Mouse (Mus musculus) liver, postnatal 0 days (tissue): Measurements from ENCODE around the gene Dlg2. TPM values are rescaled to one million over a fixed set of nuclear protein-coding genes. Genes with fewer than 3 reads are reported as not detected.

Experiments used
- ATAC-seq: fragments of 200-750 bp; cut with Nextera tagmentation; 2 replicates; pipeline ENCODE4 v1.8.0; 2017; ENCODE audit warnings: mild to moderate bottlenecking, moderate library complexity
- DNase-seq: peaks from one replicate; pipeline ENCODE4 v3.0.0-alpha.2; 2016
- H3K27ac ChIP-seq: fragments of 300-500 bp; sonication (generic); 2 replicates; pipeline ENCODE4 v1.5.1; 2014; ENCODE audit warnings: antibody characterized with exemption, moderate library complexity, mild to moderate bottlenecking, low read depth
- H3K27me3 ChIP-seq: fragments of 300-500 bp; sonication (generic); 2 replicates; pipeline ENCODE4 v1.6.1; 2014; ENCODE audit warnings: low read length, control low read depth, mixed read lengths; ENCODE audit not compliant: insufficient read depth
- H3K36me3 ChIP-seq: fragments of 300-500 bp; sonication (generic); replicated peaks from 2 replicates; pipeline ENCODE4 v1.6.1; 2014; ENCODE audit warnings: mild to moderate bottlenecking, control low read depth, low read length, moderate library complexity, mixed read lengths; ENCODE audit not compliant: insufficient read depth
- H3K4me1 ChIP-seq: fragments of 300-500 bp; sonication (generic); 2 replicates; pipeline ENCODE4 v1.6.1; 2014; ENCODE audit warnings: antibody characterized with exemption, mild to moderate bottlenecking, control low read depth; ENCODE audit not compliant: insufficient read depth
- H3K4me2 ChIP-seq: fragments of 300-500 bp; sonication (generic); 2 replicates; pipeline ENCODE4 v1.6.1; 2014; ENCODE audit warnings: low read depth, mild to moderate bottlenecking, low read length, moderate library complexity, mixed read lengths
- H3K4me3 ChIP-seq: fragments of 300-500 bp; sonication (generic); 2 replicates; pipeline ENCODE4 v1.5.1; 2014; ENCODE audit warnings: low read depth, low read length
- H3K9ac ChIP-seq: fragments of 300-500 bp; sonication (generic); replicated peaks from 2 replicates; pipeline ENCODE4 v1.6.1; 2014; ENCODE audit warnings: mild to moderate bottlenecking, moderate library complexity
- H3K9me3 ChIP-seq: fragments of 300-500 bp; sonication (generic); 2 replicates; pipeline ENCODE4 v1.6.1; 2016; ENCODE audit warnings: mild to moderate bottlenecking, control low read depth, low read length, mixed read lengths
- CTCF ChIP-seq: sonication (generic); IDR thresholded peaks from 2 replicates; pipeline ENCODE4 v1.5.1; 2016; ENCODE audit warnings: antibody characterized with exemption, low read depth
- EP300 ChIP-seq: IDR thresholded peaks from 2 replicates; pipeline ENCODE4 v1.6.1; 2016; ENCODE audit warnings: antibody characterized with exemption, low read depth, mild to moderate bottlenecking
- WGBS: fragments of 180-500 bp; shearing (Covaris S2); extraction: QIAGEN DNeasy Blood & Tissue Kit; methylation state at CpG from one replicate; pipeline ENCODE4 v1.1.7; 2014; ENCODE audit not compliant: insufficient replicate concordance; 5-methylcytosine and 5-hydroxymethylcytosine counted together
- polyA plus RNA-seq: library from polyadenylated mRNA; unstranded; fragments of >200 nt; fragmentation: Nextera tagmentation; extraction: Ambion mirVana; gene quantifications from 2 replicates; pipeline ENCODE4 v1.2.1, GENCODE M21; 2015

Dlg2 gene
- polyA plus RNA-seq, 1 experiment from 2014 or later = 0.41 TPM

- no peak for TF ChIP-seq EP300
- TF ChIP-seq CTCF = no peak
- Histone ChIP-seq H3K4me3 (no peak overlapping the region), H3K27ac (no peak overlapping the region), H3K36me3 (no peaks in the 10 kb centered on the region), H3K9me3 (no peaks in the 10 kb centered on the region), H3K4me2 (no peak overlapping the region), H3K9ac (no peak overlapping the region), H3K27me3 (no peaks in the 10 kb centered on the region), H3K4me1 (no peaks in the 10 kb centered on the region)
- no peak for DNase-seq
- WGBS = 47% methylated on average over 4 of the region's 4 CpGs
- ATAC-seq = peak; percentile 51
Measured at GRCm38 (mm10) chr7:92442082-92442481, 1965.6 kb downstream of the Dlg2 start.

GRCm38 (mm10) chr7:92447938-92448337 is 1971.5 kb downstream of the Dlg2 start:
- H3K4me1 ChIP-seq = no peaks in the 10 kb centered on the region
- no peak for TF ChIP-seq EP300
- TF ChIP-seq CTCF = no peak
- ATAC-seq (no peak), DNase-seq (no peak)
- no peaks in the 10 kb centered on the region for H3K9me3 ChIP-seq
- no peaks in the 10 kb centered on the region for H3K27me3 ChIP-seq
- H3K4me3 ChIP-seq = no peak overlapping the region
- 77% methylated on average over 6 of the region's 6 CpGs for WGBS
- no peaks in the 10 kb centered on the region for H3K36me3 ChIP-seq
- H3K27ac ChIP-seq = no peak overlapping the region
- no peak overlapping the region for H3K4me2 ChIP-seq
- no peak overlapping the region for H3K9ac ChIP-seq

DNA sequence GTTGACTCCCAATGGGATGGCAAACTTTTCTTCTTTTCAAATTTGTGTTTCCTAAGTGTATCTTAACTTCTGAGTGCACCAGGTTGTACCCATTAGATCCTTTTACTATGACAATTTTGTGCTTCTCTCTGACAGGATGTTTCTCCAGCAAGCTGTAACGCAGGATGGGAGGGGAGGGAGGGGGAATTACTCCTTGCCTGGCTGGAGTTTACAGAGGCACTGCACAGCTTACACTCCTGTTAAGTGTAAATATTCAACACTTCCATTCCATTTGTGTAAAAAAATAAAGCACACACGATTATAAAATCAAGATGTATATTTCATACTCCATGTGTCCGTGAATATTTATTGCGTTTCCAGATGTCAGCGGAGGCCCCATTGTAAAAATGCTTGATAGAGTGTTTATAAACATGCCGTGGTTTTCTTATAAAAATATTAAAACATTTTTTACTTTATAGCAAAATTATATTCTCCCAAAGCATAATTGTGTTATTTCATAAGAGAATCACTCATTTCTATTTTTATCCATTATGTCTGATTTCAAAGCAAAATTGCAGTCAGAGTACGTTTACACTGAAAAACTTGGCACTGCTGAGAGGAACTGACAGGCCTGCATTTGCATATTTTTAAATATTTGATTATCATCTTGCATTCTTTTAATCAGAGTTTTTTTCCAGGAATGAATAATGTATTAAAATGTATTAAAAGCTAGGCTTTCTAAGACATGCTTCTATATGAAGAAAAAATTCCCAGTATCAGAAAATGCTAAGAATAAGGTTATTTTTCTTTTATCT is 1972.5 kb downstream of the Dlg2 start:
- no peak overlapping the region for H3K27ac ChIP-seq
- no peak overlapping the region for H3K4me2 ChIP-seq
- no peaks in the 10 kb centered on the region for H3K9me3 ChIP-seq
- no peak overlapping the region for H3K9ac ChIP-seq
- H3K27me3 ChIP-seq = no peaks in the 10 kb centered on the region
- DNase-seq (no peak), ATAC-seq (no peak)
- WGBS = 70% methylated on average over 7 of the region's 7 CpGs
- no peaks in the 10 kb centered on the region for H3K4me1 ChIP-seq
- H3K36me3 ChIP-seq = no peaks in the 10 kb centered on the region
- no peak overlapping the region for H3K4me3 ChIP-seq
- no peak for TF ChIP-seq CTCF
- TF ChIP-seq EP300 = no peak

DNA sequence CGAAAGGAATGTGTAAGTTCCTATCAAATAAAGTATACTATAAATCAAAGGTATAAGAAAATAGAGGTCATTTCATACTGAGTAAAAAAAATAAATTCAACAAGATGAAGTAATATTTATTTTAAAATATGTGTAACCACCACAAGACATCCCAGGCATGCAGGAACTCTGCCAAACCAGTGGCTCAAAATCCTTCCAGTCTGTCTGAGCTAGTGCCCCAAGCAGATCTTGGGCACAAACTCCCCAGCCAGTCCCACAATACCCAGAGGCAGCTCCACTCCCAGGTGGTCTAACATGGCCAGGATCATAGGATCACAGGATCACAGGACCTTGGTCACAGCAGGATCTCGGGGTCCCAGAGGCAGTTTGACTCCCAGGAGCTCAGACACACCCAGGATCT is 1977.7 kb downstream of the Dlg2 start:
- Histone ChIP-seq H3K4me2 (no peak overlapping the region), H3K27me3 (no peaks in the 10 kb centered on the region), H3K4me1 (no peaks in the 10 kb centered on the region), H3K27ac (no peak overlapping the region), H3K9ac (no peak overlapping the region), H3K36me3 (no peaks in the 10 kb centered on the region), H3K4me3 (no peak overlapping the region), H3K9me3 (no peaks in the 10 kb centered on the region)
- TF ChIP-seq EP300 = no peak
- TF ChIP-seq CTCF = no peak
- no peak for ATAC-seq
- DNase-seq = no peak
- 48% methylated on average over 2 of the region's 2 CpGs for WGBS

DNA sequence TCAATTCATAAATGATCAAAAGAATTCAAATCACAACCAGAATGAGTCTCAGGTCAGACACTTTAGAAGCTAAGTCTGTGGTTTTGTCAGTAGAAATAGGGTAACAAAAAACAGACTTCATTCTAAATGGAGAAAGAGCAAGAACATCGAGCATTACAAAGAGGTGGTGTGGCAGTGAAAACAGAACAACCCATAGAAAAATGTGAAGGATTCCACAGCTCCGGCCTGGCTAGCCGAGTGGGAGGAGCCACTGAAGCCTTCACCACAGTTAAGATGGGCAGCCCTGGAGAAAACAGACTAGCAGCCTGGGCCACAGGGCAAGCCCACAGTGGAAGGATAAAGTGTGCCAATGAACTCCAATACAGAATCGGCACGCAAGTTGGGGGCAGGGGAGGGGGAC is 1979.5 kb downstream of the Dlg2 start:
- DNase-seq = no peak
- H3K4me3 ChIP-seq = no peak overlapping the region
- 62% methylated on average over 5 of the region's 5 CpGs for whole genome bisulfite sequencing

GRCm38 (mm10) chr7:92457791-92458190 is 1981.3 kb downstream of the Dlg2 start:
- ATAC-seq = no peak
- WGBS = 36% methylated on average over 4 of the region's 4 CpGs
- no peak for DNase-seq
- Histone ChIP-seq H3K9ac (no peak overlapping the region), H3K9me3 (no peaks in the 10 kb centered on the region), H3K4me1 (no peaks in the 10 kb centered on the region), H3K27ac (no peak overlapping the region), H3K4me2 (no peak overlapping the region), H3K27me3 (no peaks in the 10 kb centered on the region), H3K4me3 (no peak overlapping the region), H3K36me3 (no peaks in the 10 kb centered on the region)
- TF ChIP-seq CTCF (no peak), EP300 (no peak)

More for the DNA sequence above, 1979.5 kb downstream of the Dlg2 start:
- ATAC-seq = no peak
- Histone ChIP-seq H3K9ac (no peak overlapping the region), H3K9me3 (no peaks in the 10 kb centered on the region), H3K27ac (no peak overlapping the region), H3K4me2 (no peak overlapping the region), H3K36me3 (no peaks in the 10 kb centered on the region), H3K4me1 (no peaks in the 10 kb centered on the region), H3K27me3 (no peaks in the 10 kb centered on the region)
- TF ChIP-seq EP300 (no peak), CTCF (no peak)
